Mouse (Mus musculus): Measurements from ENCODE around the gene Pex6. TPM values are rescaled to one million over a fixed set of nuclear protein-coding genes. Genes with fewer than 3 reads are reported as not detected.

Pex6 gene
- polyA plus RNA-seq, 1 experiment: 74.9 TPM

- WGBS: 85% methylated on average over 2 of the region's 2 CpGs
- no peak overlapping the region for H3K27ac ChIP-seq (ENCODE audit: insufficient read depth, low read depth, low read length)
- no peaks in the 10 kb centered on the region for H3K27me3 ChIP-seq (ENCODE audit: control insufficient read depth, insufficient read depth, low read length)
- H3K36me3 ChIP-seq (ENCODE audit: control insufficient read depth, insufficient read depth, low read length): peaks cover 13% of the 10 kb centered on the region; the same call in 1 of the 2 replicates
- peaks cover 3% of the 10 kb centered on the region; the same call in 1 of the 2 replicates for H3K4me1 ChIP-seq (ENCODE audit: control insufficient read depth, insufficient read depth, insufficient read length, low read length)
- TF ChIP-seq CTCF (IDR thresholded peaks at IDR 0.05; ENCODE audit: extremely low read depth, insufficient read length, insufficient replicate concordance, low read depth, low read length) (no peak), POLR2A (IDR thresholded peaks at IDR 0.05; ENCODE audit: low read depth, low read length) (no peak)
- H3K4me3 ChIP-seq (ENCODE audit: low read depth, low read length): no peak overlapping the region
Observed at GRCm38 (mm10) chr17:46747806-46748205, 36.5 kb downstream of the Pex6 start.

GRCm38 (mm10) chr17:46749282-46749681, 38.0 kb downstream of the Pex6 start:
- WGBS: 85% methylated on average over 5 of the region's 5 CpGs
- TF ChIP-seq POLR2A (IDR thresholded peaks at IDR 0.05; ENCODE audit: low read depth, low read length) (no peak), CTCF (IDR thresholded peaks at IDR 0.05; ENCODE audit: extremely low read depth, insufficient read length, insufficient replicate concordance, low read depth, low read length) (no peak)
- no peak overlapping the region for H3K27ac ChIP-seq (ENCODE audit: insufficient read depth, low read depth, low read length)

GRCm38 (mm10) chr17:46750580-46750979, 39.3 kb downstream of the Pex6 start:
- H3K27ac ChIP-seq (ENCODE audit: insufficient read depth, low read depth, low read length): peak overlapping the region; percentile 62
- peaks cover 3% of the 10 kb centered on the region; the same call in 1 of the 2 replicates for H3K4me1 ChIP-seq (ENCODE audit: control insufficient read depth, insufficient read depth, insufficient read length, low read length)
- H3K27me3 ChIP-seq (ENCODE audit: control insufficient read depth, insufficient read depth, low read length): no peaks in the 10 kb centered on the region
- peaks cover 6% of the 10 kb centered on the region; the same call in 1 of the 2 replicates for H3K36me3 ChIP-seq (ENCODE audit: control insufficient read depth, insufficient read depth, low read length)
- 79% methylated on average over 4 of the region's 4 CpGs for WGBS
- TF ChIP-seq CTCF (IDR thresholded peaks at IDR 0.05; ENCODE audit: extremely low read depth, insufficient read length, insufficient replicate concordance, low read depth, low read length) (no peak), POLR2A (IDR thresholded peaks at IDR 0.05; ENCODE audit: low read depth, low read length) (no peak)
- peak overlapping the region; percentile 45 for H3K4me3 ChIP-seq (ENCODE audit: low read depth, low read length)

More at GRCm38 (mm10) chr17:46749282-46749681, 38.0 kb downstream of the Pex6 start:
- H3K4me1 ChIP-seq (ENCODE audit: control insufficient read depth, insufficient read depth, insufficient read length, low read length): peaks cover 3% of the 10 kb centered on the region; the same call in 1 of the 2 replicates
- H3K27me3 ChIP-seq (ENCODE audit: control insufficient read depth, insufficient read depth, low read length): no peaks in the 10 kb centered on the region
- no peak overlapping the region for H3K4me3 ChIP-seq (ENCODE audit: low read depth, low read length)
- H3K36me3 ChIP-seq (ENCODE audit: control insufficient read depth, insufficient read depth, low read length): peaks cover 8% of the 10 kb centered on the region; the same call in 1 of the 2 replicates

DNA sequence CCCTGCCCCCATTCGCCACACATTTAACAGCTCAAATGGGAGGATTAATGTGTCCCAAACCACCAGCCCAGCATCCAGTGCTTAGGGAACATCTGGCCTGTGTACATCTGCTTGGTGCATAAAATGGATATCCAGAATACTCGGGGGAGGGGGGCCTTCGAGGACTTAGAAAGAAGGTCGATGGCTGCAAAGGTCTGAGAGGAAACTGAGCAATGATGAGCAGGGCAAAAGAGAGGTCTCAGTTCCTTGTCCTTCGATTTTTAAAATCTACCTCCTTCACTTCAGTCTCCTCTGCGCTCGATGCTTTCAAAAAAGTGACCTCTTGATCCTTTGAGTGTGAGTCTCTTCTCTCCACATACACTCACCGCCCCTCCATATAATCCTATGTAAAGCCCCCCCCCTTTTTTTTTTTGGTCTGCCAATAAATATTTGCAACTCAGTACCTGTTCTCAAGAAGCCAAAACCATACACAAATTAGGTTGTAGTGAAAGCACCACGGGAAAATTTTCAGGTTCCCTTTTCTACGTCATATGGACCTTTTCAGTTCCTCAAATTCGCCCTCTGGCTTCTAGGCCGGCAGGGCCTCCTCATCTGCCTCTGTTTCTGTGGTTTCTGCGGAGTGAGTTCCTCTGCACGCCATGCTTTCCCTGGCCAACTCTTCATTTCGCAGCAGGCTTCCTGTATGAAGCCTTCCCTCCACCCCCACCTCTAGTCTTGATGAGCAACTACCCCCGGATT, 40.0 kb downstream of the Pex6 start:
- H3K27ac ChIP-seq (ENCODE audit: insufficient read depth, low read depth, low read length): peak overlapping the region; percentile 62
- H3K4me3 ChIP-seq (ENCODE audit: low read depth, low read length): peak overlapping the region; percentile 93
- peaks cover 3% of the 10 kb centered on the region; the same call in 1 of the 2 replicates for H3K4me1 ChIP-seq (ENCODE audit: control insufficient read depth, insufficient read depth, insufficient read length, low read length)
- WGBS: 17% methylated on average over 16 of the region's 16 CpGs
- no peaks in the 10 kb centered on the region for H3K27me3 ChIP-seq (ENCODE audit: control insufficient read depth, insufficient read depth, low read length)
- TF ChIP-seq CTCF (IDR thresholded peaks at IDR 0.05; ENCODE audit: extremely low read depth, insufficient read length, insufficient replicate concordance, low read depth, low read length) (no peak), POLR2A (IDR thresholded peaks at IDR 0.05; ENCODE audit: low read depth, low read length) (no peak)
- 0 out of 2 replicates have a peak, but pooled peaks cover 4% of the 10 kb centered on the region for H3K36me3 ChIP-seq (ENCODE audit: control insufficient read depth, insufficient read depth, low read length)

DNA sequence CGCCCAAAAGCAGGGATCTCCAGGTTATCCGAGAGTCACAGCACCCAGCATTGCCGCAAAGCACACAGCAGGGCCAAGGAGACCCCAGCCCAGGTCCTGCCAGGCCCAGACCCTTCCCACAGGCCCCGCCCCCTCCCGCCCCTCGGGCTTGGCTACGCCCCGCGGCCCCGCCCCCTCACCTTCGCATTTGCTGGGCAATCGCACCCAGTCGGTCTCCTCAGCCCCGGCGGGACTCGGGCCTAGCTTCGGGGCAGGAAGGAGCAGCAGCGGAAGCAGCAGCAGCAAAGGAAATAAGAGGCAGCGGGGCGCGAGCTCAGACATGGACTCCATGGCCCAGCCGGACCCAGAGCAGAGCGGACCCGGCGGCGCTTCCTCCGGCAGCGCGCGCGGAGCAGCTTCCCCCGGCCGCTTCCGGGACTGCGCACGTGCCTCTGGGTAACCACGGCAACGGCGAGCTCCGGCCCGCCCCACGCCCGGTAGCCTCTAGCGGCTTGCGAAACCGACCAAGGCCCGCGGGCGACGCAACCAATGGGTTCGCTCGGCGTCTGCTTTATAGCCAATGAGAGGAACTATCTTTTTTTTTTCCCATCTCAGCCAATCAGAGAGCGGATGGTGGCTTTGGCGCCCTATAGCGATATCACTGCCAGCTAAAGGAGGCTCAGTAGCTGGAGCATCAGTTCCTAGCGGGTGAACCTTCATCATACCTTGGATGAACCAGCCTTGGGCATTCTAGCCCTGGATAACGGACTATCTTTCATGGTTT, 40.7 kb downstream of the Pex6 start, which contains the start of gene Cnpy3:
Cnpy3 (minus strand) TSS at position 421 of the 763 bp plus-strand sequence.
- Histone ChIP-seq H3K27me3 (ENCODE audit: control insufficient read depth, insufficient read depth, low read length) (no peaks in the 10 kb centered on the region), H3K36me3 (ENCODE audit: control insufficient read depth, insufficient read depth, low read length) (0 out of 2 replicates have a peak, but pooled peaks cover 3% of the 10 kb centered on the region), H3K4me3 (ENCODE audit: low read depth, low read length) (peak within 1 kb of the TSS; percentile 93), H3K4me1 (ENCODE audit: control insufficient read depth, insufficient read depth, insufficient read length, low read length) (peaks cover 3% of the 10 kb centered on the region; the same call in 1 of the 2 replicates), H3K27ac (ENCODE audit: insufficient read depth, low read depth, low read length) (peak within 1 kb of the TSS; percentile 69)
- WGBS: under 1% methylated on average over 58 of the region's 58 CpGs
- TF ChIP-seq POLR2A (IDR thresholded peaks at IDR 0.05; ENCODE audit: low read depth, low read length) (no peak; the same call in none of the 2 replicates), CTCF (IDR thresholded peaks at IDR 0.05; ENCODE audit: extremely low read depth, insufficient read length, insufficient replicate concordance, low read depth, low read length) (no peak)

DNA sequence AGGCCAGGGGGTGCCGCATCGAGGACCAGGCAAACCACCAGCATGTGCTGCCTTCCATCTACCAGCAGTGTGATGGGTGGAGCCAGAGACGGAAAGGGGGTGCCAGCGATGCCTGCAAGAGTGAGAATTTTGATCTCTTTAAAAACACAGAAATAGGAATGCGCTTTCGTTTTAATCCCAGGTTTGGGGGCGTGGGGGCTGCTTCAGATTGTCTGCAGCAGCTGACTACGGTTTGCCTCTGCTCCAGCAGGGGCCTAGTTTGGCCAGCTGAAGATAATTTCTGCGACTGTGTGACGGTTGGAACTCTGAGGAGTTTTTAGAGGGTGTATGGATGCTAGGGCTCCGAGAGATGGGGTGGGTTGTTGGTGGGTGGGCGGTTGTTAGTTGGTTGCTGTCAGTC, 47.5 kb downstream of the Pex6 start:
- 86% methylated on average over 12 of the region's 12 CpGs for WGBS
- no peak overlapping the region for H3K4me3 ChIP-seq (ENCODE audit: low read depth, low read length)
- H3K27me3 ChIP-seq (ENCODE audit: control insufficient read depth, insufficient read depth, low read length): no peaks in the 10 kb centered on the region
- no peaks in the 10 kb centered on the region for H3K4me1 ChIP-seq (ENCODE audit: control insufficient read depth, insufficient read depth, insufficient read length, low read length)
- no peaks in the 10 kb centered on the region for H3K36me3 ChIP-seq (ENCODE audit: control insufficient read depth, insufficient read depth, low read length)
- TF ChIP-seq CTCF (IDR thresholded peaks at IDR 0.05; ENCODE audit: extremely low read depth, insufficient read length, insufficient replicate concordance, low read depth, low read length) (no peak), POLR2A (IDR thresholded peaks at IDR 0.05; ENCODE audit: low read depth, low read length) (no peak)
- H3K27ac ChIP-seq (ENCODE audit: insufficient read depth, low read depth, low read length): no peak overlapping the region

Measured in small intestine, adult 2 months (tissue).